Mouse (Mus musculus): ENCODE results near the gene Gm4952.

Gene Gm4952

DNA sequence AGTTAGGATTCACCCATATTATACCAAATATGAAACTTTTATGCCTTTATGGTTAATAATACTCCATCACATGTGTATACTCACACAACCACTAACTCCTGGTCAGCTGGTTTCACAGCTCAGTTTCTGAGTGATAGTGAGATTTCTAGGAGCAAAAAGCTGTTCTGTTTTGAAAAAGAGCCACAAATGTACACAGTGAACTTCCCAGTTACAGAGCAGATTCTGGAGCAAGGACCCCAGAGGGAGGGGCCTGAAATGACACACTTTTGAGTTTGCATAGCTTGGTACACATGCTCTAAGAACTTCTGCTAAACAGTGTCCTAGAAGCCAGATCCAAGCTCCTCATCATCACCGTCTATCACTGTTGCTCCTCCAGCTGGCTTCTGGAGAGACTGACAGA lies at the start of gene Gm4952:
Gm4952 (plus strand) TSS at position 301 of the 400 bp plus-strand sequence.
- DNase-seq: no peak

DNA sequence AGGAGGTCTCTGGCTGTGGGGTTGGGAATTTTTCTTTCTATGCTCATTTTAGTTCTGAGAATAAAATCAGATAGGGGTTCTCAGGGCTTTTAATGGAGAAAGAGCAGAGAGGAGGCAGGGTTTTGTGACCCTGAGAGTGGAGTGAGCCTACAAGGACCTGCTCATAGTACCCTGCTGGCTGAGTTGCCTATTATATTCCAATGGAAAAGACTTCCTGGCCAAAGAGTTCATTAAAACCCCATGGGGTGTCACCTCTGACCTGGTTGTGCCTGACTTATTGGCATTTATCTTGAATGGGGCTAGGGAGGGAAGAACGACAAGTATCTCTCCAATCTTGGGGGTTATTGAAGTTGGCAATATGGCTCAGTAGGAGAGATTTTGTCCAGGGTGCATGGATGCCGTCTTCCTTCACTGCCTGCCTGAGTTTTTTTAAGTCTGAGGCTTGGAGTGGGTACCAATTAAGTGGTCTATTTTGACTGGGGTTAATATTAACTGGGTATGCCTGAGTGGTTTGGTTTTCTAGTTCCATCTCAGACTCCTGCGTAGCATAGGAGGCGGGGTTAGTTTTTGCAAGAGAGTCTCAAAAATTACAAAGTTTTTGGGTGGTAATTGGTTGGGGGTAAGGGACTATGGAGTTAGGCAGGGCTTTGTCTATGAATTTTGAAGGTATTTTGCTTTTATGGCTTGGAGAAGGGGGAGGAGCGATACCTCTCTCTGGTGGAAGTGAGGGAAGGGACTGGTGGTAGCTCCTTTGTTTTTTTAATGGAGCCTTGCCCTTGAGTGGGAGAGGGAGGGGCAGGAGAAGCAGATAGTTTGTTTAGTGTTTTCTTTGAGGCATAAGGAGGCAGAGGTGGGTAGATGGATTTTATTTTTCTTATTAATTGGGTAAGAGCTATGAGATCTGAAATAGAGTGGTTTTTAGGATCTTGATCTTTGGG lies 49.5 kb upstream of the Gm4952 start:
- DNase-seq: no peak

DNA sequence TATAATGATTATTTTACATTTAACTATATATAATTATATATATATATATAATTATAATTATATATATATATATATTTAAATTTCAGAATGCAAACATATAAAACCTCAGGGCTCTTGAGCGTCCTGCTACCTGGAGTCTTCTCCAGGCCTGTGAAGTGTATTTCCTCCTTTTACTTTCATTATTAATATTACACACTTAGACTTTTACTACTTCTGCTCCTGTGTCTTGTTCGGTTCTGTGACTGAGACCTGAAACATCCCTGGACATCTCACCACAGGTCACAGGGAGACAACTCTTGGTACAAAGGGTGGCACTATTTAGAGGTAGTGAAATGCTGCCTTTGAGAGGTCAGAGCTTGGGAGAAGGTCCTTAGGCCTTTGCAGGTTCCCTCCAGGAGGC lies 43.5 kb upstream of the Gm4952 start:
- no peak for DNase-seq

DNA sequence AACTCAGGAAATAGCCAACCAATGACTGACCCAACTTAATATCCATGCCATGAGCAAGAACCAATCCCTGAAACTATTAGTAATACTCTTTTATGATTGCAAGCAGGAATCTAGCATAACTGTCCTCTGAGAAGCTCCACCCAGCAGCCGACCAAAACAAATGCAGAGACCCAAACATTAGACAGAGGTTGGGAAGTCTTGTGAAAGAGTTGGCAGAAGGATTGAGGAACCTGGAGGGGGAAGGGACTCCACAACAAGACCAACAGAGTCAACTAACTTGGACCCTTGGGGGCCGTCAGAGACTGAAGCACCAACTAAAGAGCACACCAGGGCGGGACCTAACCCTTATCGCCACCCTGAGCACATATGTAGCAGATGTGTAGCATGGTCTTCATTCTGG lies 41.6 kb upstream of the Gm4952 start:
- DNase-seq: no peak

DNA sequence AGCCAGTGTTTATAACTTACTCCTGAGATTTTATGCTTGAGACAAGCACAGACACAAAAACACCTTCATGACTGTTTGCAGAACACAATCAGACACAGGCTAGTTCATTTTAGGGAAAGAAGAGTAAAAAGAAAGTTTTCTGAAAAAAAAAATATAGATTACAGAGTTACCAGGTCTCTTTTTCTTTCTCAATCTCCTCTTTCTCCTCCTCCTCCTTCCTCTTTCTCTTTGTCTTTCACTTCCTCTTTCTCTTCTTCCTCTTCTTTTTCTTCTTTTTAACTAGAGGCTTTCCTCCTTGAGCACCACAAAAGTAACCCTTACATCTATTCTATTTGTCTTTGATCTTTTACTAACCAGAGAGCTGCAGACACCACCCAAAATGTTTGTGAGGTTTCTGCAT lies 35.6 kb upstream of the Gm4952 start:
- DNase-seq: no peak

DNA sequence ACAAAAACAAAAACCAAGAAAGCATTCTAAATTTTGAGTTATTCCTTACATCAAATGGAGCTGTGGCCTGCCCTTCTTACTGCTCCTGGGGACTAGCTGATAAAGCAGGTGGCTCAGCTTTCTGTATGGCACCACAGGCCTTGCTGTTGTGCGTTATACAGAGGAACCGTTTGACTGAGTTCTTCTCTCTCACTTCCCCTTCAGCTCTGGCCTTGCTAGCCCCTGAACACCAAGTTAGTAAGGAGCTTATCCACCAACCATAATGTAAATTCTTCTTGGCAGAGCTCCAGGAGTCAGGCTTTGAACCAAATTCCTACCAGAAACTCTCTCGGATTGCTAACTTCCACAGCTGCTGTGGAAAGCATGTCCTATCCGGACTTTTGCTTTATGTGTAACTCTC lies 32.8 kb upstream of the Gm4952 start:
- peak in 1 of 2 experiments; percentile 31 for DNase-seq

DNA sequence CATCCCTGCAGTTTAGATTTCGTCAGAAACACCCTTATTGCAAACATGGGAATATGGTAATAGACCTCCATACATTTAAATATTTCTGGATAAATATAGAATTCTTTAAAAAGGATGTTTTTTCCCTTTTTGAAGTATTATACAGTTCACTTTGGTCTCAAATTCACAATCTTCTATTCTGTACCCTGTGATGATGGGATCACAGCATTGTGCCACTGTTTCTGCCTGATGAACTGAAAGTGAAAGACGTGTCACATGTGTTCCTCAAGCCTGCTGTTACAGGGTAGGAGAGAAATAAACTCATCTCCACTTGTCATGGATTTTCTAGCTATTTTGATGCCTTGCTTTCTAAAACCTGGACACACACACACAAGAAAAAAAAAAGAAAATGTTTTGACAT lies 28.9 kb upstream of the Gm4952 start:
- no peak for DNase-seq

DNA sequence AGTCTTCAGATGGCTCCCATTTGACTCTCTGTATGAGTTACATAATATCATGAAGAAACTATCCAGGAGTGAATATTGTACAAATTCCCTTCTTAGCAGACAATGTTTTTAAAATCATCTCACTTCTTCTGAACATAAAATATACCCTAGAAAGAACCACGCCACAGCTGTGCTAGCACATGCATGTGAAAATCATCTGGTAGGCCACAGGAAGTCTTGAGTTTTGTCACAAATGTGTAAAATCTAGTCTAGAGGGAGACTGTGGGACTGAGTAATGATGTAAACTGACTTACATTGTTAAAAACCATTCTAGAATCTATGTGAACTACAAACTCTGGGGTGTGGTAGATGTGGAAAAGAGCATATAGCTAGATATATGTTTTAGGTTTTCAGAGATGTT lies 28.1 kb upstream of the Gm4952 start:
- no peak for DNase-seq

DNA sequence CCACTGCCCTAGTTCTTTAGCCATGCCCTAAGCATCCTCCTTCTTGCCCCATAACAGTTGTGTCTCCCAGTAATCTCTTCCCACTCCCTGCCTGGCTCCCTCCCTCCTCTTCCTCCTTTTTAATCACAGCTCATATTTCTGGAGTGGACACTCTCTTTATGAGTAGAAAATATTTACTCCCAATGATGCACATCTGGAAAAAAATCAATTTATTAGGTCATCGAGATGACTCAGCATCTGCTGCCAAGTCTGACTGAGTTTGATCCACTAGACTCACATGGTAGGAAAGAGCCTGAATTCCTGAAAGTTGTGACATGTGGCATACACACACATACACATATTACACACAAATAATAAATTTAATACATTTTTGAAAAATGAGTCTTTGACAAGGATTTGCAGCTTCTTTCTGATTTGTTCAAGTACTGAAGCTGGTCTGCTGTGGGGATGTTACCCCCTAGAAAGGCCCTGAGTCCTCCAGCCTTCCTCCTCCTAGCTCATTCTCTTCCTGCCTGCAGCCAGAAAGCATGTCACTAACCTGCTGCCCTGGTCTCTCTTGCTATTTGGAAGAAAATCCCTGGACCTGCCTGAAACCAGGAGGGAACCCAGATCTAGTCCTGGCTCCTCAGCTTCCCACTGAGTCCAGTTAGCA lies 27.0 kb upstream of the Gm4952 start:
- no peak for DNase-seq

DNA sequence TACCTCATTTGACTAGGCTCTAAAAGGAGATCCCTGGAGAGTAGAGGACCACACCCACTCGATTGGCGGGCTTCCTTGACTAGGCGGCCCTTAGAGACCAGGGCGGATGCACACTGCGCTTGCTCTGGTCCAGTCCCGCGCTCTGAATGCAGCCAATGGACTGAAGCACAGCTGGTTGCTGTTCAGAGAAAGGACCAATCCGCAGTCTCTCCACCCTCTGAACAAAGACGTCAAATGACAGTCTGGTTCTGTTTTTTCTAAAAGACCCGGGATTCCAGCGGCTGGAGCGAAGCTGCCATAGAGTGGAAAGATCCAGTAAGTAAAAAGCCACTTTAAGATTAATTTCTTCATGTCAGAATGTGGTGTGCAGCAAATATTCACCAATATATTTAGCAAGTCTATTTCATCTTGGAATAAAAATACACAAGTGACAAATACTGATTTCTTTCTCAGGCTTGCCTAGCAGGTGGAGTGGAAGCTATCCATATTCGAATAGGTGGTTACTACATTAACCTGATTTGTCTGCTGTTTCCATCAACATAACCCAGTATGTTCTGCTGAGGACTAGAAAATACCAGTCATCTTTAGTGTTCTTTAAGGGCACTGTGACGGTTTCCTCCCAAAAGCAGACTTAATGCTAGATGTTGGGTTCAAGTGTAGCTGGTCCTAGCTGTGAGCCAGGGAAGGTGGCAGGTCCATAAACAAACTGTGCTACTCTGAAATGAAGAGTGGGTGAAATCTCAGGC lies 26.3 kb upstream of the Gm4952 start:
- DNase-seq: peak; percentile 74 to 85

DNA sequence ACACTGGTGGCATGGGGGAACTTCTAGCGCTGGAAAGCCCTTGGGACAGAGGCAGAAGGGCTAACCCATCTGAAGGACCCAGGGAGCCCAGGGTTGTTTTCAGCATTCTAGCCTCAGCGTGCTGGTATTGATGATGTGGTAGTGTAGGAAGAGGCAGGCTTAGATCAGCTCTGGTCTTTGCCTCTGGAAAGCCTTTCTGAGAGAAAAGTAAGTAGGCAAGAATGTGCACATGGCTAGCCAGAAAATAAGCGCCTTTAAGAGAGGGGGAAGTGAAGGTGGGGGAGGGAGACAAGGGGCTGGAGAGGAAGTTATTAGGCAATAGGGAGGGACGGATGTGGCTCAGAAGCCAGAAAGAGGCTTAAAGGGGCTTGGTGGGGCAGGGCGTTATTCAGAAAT lies 25.8 kb upstream of the Gm4952 start:
- DNase-seq: peak; percentile 40 to 47

DNA sequence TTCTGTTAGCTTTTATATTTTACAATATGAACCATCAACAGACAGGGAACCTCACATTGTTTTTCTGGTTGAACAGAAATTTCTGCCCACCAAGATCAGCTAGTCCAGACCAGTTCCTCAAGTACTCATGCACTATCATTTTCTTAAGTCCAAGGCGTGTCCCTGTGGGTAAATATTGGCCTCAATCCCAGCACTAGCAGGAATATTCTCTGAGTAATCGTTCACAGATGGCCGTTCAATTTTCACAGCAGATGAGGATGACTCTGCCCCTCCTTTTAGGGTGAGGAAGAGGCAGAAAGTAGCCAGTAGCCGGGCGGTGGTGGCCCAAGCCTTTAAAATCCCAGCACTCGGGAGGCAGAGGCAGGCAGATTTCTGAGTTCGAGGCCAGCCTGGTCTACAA lies 24.7 kb upstream of the Gm4952 start:
- DNase-seq: no peak

DNA sequence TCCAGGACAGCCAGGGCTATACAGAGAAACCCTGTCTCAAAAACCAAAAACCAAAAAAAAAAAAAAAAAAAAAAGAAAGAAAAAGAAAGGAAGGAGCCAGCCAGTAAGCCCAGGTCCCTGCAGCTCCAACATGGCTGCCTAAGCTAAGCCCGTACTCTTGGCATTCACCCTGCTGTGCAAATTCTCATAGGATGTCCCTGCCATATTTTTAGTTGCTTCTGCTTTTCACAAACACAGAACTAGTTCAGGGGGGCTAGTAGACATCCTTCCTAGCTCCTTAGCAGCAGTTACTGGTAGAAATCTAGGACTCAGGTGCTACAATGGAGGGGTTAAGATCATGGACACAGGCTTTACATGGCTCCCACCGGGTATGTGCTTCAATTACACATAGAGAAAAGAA lies 24.3 kb upstream of the Gm4952 start:
- no peak for DNase-seq

DNA sequence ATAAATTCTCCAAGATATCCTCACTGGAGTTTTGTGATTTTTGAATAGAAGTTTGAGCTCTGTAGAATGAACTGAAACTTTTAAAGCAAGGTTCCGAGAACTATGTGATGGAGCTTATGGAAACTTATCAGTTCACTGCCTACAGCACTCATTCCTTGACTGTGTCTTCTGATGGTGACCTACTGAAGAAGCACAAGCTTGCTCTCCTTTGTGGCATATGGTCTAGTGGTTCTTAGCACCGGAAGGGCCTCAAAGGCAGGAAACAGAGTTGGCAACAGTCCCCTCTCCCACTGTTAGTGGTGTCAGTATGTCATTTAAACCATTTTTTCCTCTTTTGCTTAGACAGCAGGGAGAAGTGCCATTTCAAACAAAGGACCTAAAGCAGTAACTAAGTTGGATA lies 23.1 kb upstream of the Gm4952 start:
- DNase-seq: no peak

DNA sequence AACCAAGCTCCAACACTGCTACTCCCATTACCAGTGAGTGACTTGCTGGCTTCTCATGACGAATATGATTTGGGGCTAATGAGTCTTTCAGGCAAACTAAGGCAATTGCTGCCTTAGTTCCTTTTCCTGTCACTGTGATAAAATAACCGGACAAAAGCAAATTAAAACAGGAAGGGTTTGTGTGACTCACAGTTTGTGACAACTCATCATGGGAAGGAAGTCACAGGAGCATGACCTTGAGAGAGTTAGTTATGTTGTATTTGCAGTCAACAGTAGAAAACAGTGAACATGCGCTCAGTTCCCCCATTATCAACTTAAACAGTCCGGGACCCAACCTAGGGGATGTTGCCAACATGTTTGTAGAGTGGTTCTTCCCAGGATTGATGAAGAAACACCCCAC lies 14.5 kb upstream of the Gm4952 start:
- DNase-seq: no peak

DNA sequence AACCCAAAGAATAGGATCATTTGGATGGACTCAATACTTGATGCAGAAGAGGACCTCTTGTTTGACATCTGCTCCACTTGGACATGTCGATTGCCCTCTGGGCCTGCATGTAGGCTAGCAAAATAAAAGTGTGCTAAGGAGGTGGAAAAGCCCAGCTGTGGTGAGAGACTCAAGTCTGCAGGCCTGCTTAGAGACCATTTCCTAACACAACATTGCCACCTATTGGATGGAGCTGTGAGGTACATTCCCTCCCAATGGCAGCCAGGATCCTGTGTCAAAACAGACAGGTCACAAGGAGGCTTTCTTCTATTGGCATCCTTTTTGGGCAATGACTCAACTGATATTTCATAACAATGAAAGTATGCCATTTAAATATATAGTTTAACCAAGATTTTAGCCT lies 7.9 kb upstream of the Gm4952 start:
- peak; percentile 40 to 64 for DNase-seq

DNA sequence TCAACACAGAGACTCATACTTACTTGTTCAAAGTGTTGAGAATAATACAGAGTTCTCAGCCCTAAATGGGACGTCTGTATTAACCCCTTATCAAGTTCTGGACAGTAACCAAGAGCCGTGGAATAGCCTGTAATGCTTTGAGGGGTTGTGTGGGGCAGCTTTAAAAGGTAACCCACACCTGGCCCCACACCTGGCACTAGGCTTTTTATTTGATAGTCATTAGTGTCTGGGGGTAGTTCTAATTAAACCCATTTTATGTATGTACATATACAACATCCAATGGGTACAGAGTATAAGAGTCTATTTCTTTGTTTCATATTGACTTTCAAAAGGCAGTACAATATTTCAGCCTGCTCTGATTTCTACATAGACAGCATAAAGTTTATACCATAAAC lies 4.6 kb upstream of the Gm4952 start:
- DNase-seq: no peak

DNA sequence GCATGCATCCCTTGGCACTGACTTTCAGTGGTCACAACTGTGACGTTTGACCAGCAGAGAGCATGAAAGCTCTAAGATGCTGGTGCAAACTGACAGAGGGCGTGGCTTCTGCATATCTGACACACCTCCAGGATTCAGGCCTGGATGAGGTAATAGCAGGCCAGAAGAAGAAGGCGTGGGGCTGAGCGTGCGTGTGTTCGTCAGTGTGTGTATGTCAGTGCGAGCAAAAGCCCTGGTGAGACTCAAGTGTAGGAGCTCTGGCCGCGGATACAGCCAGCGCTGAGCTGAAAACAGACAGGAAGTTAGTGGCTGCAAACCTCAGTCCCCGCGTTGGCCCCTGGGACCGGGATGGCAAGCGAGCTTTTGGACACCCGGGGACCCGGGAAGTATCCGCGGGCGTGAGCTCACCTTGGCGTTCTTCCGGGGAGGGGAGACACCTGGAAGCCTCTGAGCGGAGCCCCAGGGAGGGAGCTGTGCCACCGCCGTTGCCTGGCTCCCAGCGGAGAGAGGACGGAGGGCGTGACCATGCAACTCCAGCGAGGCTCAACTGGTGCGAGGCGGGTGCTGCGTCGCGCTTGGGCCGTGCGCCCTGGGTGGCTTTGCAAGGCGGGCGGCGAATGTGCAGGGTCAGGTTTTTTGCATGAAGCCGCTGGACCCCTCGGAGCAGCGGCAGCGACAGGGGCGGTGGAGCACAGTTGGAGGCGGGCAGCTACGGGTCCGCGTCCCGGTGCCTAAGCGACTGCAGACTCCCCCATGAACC lies 4.1 kb upstream of the Gm4952 start:
- DNase-seq: peak in 1 of 2 experiments; percentile 51

DNA sequence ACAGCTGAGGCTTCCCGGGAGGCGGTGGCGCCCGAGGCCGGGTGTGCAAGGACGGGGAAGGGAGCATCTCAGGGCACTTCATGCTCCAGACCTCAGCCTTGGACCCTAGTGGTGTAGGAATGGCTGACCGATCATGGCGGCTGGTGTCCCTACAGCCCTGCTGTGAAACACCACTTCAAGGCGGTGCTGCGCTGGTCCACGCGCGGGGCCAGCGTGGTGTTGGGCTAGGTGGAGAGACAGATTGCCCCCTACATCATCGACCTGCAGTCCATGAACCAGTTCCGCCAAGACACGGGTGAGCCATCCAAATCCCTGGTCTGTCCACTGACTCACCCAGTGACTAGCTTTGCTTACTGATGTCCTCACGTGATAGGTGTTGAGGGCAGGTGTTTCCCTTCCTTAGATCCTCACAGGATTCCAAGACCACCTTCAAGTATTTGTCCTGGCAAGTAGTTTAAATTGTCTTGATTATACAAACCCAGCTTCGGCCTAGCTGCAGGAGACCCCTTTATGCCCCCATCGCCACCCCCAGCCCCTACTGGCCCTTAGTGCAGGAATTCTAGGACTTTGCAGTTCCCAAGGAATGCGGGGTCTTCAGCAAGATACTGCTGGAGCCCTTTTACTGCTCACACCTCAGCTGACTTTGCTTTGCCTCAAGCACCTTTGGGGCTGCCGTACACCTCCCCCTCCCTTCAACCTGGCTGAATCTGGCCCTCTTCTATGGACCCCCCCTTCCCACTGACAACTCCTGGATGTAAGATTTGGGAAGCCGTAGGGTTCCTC lies 3.3 kb upstream of the Gm4952 start:
- no peak for DNase-seq

DNA sequence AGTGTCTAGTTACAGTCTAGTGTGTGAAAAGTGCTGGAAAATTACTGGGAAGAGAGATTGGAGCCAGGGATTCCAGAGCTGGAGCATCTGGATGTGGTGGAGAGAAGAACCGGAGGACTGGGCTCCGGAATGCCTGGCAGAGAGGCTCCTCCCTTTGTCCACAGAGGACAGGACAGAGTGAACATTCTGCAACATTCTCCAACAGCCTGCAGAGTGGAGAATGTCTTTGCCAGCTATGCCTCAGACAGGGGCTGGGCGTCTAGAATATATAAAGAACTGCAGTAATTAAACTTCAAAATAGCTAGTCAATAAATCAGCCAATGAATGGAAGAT lies 2.7 kb upstream of the Gm4952 start:
- DNase-seq: no peak

DNA sequence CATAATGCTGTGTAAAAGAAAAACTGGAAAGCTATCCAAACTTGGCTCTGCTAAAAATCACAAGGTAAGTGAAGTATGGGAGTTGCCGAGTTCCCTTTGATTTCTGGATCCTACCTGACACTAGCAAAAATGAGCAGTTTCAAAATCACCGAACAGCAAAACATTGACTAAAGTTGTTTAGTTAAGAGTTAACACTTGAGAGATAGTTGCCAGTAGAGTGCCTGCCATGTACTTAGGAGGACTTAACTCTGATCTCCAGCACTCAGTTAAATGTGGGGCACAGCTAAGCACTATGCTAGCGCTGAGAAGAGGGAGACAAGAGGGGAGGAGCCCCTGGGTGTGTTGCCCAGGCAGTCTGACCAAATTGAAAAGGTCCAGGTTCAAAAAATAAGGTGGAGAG lies 1.1 kb upstream of the Gm4952 start:
- DNase-seq: no peak

All from spleen, adult 18-20 months (tissue).